Mouse (Mus musculus) midbrain, postnatal 0 days (tissue): ENCODE measurements at regions not wholly inside any gene's neighbourhood (a gene's known extent, or its start where the extent isn't known, plus 50 kb on each side); places are given as distances from the start of the nearest gene placed in this dataset.

ENCODE experiments used
- ATAC-seq: fragments of 200-750 bp; cut with Nextera tagmentation; 2 replicates; pipeline ENCODE4 v1.8.0; 2017; ENCODE audit warnings: moderate number of reproducible peaks, mild to moderate bottlenecking, moderate TSS enrichment, moderate library complexity; ENCODE audit not compliant: low FRiP score
- DNase-seq: peaks from one replicate; pipeline ENCODE4 v3.0.0-alpha.2; 2015; ENCODE audit warnings: low spot score
- H3K27ac ChIP-seq: fragments of 300-500 bp; sonication (generic); 2 replicates; pipeline ENCODE4 v1.5.1; 2014; ENCODE audit warnings: low read depth, mild to moderate bottlenecking, low read length, mixed read lengths
- H3K27me3 ChIP-seq: fragments of 300-500 bp; sonication (generic); 2 replicates; pipeline ENCODE4 v1.6.1; 2014; ENCODE audit warnings: low read length, control low read depth, mixed read lengths; ENCODE audit not compliant: insufficient read depth
- H3K36me3 ChIP-seq: fragments of 300-500 bp; sonication (generic); 2 replicates; pipeline ENCODE4 v1.6.1; 2014; ENCODE audit warnings: low read length, control low read depth, mixed read lengths; ENCODE audit not compliant: insufficient read depth
- H3K4me1 ChIP-seq: fragments of 300-500 bp; sonication (generic); 2 replicates; pipeline ENCODE4 v1.6.1; 2014; ENCODE audit warnings: mild to moderate bottlenecking, control low read depth, antibody characterized with exemption, low read length, mixed read lengths; ENCODE audit not compliant: insufficient read depth
- H3K4me2 ChIP-seq: fragments of 300-500 bp; sonication (generic); 2 replicates; pipeline ENCODE4 v1.6.1; 2014; ENCODE audit warnings: low read depth, mild to moderate bottlenecking, low read length, mixed read lengths; ENCODE audit not compliant: poor library complexity, severe bottlenecking
- H3K4me3 ChIP-seq: fragments of 300-500 bp; sonication (generic); 2 replicates; pipeline ENCODE4 v1.5.1; 2014; ENCODE audit warnings: low read depth, mild to moderate bottlenecking, low read length, moderate library complexity
- H3K9ac ChIP-seq: fragments of 300-500 bp; sonication (generic); replicated peaks from 2 replicates; pipeline ENCODE4 v1.6.1; 2014; ENCODE audit warnings: mild to moderate bottlenecking, low read length, moderate library complexity, mixed read lengths; ENCODE audit not compliant: poor library complexity, severe bottlenecking
- H3K9me3 ChIP-seq: fragments of 300-500 bp; sonication (generic); 2 replicates; pipeline ENCODE4 v1.6.1; 2016; ENCODE audit warnings: low read length, control low read depth
- CTCF ChIP-seq: IDR thresholded peaks from 2 replicates; pipeline ENCODE4 v1.5.1; 2016; ENCODE audit warnings: antibody characterized with exemption, mild to moderate bottlenecking
- WGBS: fragments of 180-500 bp; shearing (Covaris S2); extraction: QIAGEN DNeasy Blood & Tissue Kit; methylation state at CpG from one replicate; pipeline ENCODE4 v1.1.7; 2014; 5-methylcytosine and 5-hydroxymethylcytosine counted together

DNA sequence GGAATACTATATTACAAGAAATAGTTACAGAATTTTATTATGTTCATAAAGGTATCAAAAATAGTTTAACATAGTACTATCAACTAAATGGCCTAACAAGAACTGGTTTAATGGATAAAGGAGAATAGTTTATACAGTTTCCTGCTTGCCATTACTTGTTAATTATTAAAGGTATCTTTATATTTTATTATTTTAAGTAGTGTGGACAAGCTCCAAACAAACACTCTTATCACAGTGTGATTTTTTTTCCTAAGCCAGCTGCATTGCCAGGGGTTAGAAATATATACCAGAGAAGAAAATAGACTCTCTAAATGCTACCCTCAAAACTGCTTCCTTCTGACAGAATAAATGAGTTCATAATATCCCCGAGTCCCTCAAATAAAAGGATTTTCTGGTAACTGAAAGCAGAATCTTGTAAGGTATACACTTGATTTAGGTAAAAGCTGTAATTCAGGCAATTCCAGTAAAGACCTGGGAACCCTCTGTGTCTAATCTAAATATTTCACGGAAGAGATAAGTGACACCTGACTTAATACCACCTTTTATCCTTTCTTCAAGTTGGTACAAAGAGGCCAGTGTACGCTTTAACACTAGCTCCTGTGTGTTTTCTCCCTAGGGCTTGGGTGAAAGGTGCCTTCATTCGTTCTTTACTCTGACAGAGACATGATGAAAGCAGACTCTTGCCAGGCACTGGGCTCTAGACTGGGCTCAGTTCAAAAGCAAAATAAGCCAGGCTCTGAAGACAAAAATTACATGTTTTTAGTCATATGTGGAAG, 76.5 kb upstream of the Ccser1 start:
- Histone ChIP-seq H3K4me2 (no peak overlapping the region), H3K36me3 (no peaks in the 10 kb centered on the region), H3K9ac (no peak overlapping the region), H3K27me3 (no peaks in the 10 kb centered on the region), H3K9me3 (no peaks in the 10 kb centered on the region), H3K4me3 (no peak overlapping the region), H3K4me1 (no peaks in the 10 kb centered on the region), H3K27ac (no peak overlapping the region)
- 37% methylated on average over 4 of the region's 4 CpGs for WGBS
- DNase-seq (no peak), ATAC-seq (no peak)
- TF ChIP-seq CTCF = no peak

DNA sequence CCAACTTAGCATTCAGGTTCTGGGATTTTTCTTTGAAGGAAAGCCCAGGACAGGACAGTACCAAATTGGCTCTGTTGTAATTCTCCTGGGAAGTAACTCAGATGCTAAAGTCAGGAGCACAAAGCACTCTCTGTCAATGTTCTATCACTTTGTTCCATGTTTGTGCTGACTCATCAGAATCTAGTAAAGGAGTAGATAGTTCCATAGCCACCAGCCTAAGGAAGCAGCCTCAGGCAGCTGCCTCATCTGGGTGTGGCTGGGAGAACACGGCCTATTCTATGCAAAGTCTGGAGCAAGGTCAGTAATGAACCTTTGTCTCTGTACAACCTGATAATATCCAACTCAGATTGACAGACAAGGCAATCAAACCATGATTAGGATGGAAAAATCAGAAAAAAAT, 64.9 kb upstream of the Ccser1 start:
- no peak overlapping the region for H3K4me3 ChIP-seq
- DNase-seq (no peak), ATAC-seq (no peak)
- WGBS = 89% methylated on average over 1 of the region's 1 CpGs
- H3K36me3 ChIP-seq = no peaks in the 10 kb centered on the region
- H3K4me1 ChIP-seq = no peaks in the 10 kb centered on the region
- no peak overlapping the region for H3K27ac ChIP-seq
- H3K9ac ChIP-seq = no peak overlapping the region
- H3K27me3 ChIP-seq = no peaks in the 10 kb centered on the region
- H3K9me3 ChIP-seq = no peaks in the 10 kb centered on the region
- TF ChIP-seq CTCF = no peak
- H3K4me2 ChIP-seq = no peak overlapping the region

DNA sequence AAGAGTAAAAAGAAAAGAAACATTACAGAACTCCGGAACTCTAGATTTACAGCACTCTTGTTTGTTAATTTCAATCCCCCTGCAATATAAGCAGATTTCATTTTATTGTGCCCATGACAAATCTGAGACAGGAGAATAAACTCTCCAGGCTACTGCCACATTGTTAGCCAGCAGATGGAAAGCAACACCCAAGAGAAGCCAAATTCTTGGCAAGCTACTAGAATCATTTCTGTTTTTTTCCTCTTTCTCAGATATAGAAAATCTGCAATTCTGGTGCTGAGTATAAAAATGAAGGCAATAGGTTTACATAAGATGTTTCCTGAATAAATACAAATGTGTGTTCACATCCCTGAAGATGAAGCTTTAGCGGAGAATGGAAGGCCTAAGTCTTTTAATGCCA, 60.5 kb upstream of the Ccser1 start:
- H3K9ac ChIP-seq = no peak overlapping the region
- H3K9me3 ChIP-seq = no peaks in the 10 kb centered on the region
- no peaks in the 10 kb centered on the region for H3K4me1 ChIP-seq
- no peak overlapping the region for H3K4me3 ChIP-seq
- H3K27me3 ChIP-seq = no peaks in the 10 kb centered on the region
- DNase-seq = no peak
- H3K27ac ChIP-seq = no peak overlapping the region
- TF ChIP-seq CTCF = no peak
- no peaks in the 10 kb centered on the region for H3K36me3 ChIP-seq
- H3K4me2 ChIP-seq = no peak overlapping the region
- ATAC-seq = no peak
- 61% methylated on average over 2 of the region's 2 CpGs for WGBS

DNA sequence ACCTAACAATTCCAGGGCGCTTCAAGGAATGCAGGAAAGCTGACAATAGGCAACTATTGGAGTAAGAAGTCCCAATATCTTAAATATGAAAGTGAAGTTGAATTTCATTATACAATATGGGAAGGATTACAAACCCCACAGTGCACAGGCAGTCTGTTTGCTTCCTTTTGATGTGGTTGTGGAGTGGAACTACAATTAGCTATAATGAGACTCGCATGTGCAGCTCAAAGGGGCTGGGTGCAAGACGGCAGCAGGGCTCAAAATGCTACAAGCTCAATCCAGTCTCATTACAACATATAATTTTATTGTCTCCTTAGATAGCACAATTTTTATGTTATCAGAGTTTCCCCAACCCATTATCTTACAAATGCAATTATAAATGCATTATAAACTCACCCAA, 54.7 kb upstream of the Ccser1 start:
- H3K4me1 ChIP-seq = no peaks in the 10 kb centered on the region
- no peak overlapping the region for H3K4me3 ChIP-seq
- WGBS = 69% methylated on average over 3 of the region's 3 CpGs
- DNase-seq = no peak
- H3K9me3 ChIP-seq = no peaks in the 10 kb centered on the region
- ATAC-seq = no peak
- no peak overlapping the region for H3K4me2 ChIP-seq
- H3K36me3 ChIP-seq = no peaks in the 10 kb centered on the region
- H3K27me3 ChIP-seq = no peaks in the 10 kb centered on the region
- no peak overlapping the region for H3K9ac ChIP-seq
- TF ChIP-seq CTCF = no peak
- H3K27ac ChIP-seq = no peak overlapping the region

DNA sequence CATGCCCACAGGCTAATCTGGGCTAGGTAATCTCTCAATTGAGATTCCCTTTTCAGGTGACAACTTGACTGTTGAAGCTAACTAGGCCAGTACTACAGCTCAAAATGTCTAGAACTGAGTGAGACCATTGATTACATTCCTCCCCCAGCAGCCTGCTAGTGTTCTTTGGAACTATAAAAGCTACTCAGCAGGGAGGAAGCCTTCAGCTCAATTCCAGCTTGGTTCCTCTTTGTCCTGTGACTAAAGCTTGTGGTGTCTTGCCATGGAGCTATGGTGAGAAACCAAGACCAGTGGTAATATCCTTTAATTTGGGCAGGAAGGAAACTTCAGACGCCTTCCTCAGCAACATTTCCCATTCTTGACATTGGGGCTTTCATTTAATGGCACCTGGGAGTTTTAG, 52.9 kb upstream of the Ccser1 start:
- 43% methylated on average over 1 of the region's 1 CpGs for WGBS

DNA sequence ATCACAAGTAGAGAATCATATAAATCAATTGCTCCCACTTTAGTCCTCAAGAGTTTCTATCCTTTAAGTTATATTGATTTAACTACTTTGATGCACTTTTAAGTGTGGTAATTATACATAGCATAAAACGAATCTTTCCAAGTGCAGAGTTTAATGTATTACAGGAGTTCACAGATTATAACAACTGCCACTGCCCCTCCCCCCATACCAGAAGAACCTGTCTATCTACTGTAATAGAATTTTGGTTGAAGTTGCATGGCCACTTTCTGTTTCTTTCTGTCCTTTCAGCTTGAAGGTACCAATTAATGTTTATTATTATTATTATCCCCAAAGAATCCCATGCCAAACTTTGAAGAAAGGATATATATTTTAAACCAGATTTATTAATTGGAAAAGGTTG, 51.9 kb upstream of the Ccser1 start:
- WGBS = 92% methylated on average over 1 of the region's 1 CpGs
- Histone ChIP-seq H3K9me3 (no peaks in the 10 kb centered on the region), H3K36me3 (no peaks in the 10 kb centered on the region), H3K4me1 (no peaks in the 10 kb centered on the region), H3K9ac (no peak overlapping the region), H3K4me3 (no peak overlapping the region), H3K27ac (no peak overlapping the region), H3K27me3 (no peaks in the 10 kb centered on the region), H3K4me2 (no peak overlapping the region)
- DNase-seq = no peak
- no peak for ATAC-seq
- no peak for TF ChIP-seq CTCF

More for the DNA sequence above, 52.9 kb upstream of the Ccser1 start:
- Histone ChIP-seq H3K9ac (no peak overlapping the region), H3K9me3 (no peaks in the 10 kb centered on the region), H3K27ac (no peak overlapping the region), H3K4me1 (no peaks in the 10 kb centered on the region), H3K27me3 (no peaks in the 10 kb centered on the region), H3K4me2 (no peak overlapping the region), H3K36me3 (no peaks in the 10 kb centered on the region), H3K4me3 (no peak overlapping the region)
- DNase-seq (no peak), ATAC-seq (no peak)
- TF ChIP-seq CTCF = no peak
